Mouse (Mus musculus) heart, embryonic 14.5 days (tissue): ENCODE measurements around the gene Stpg4. TPM values are rescaled to one million over a fixed set of nuclear protein-coding genes. Genes with fewer than 3 reads are reported as not detected.

Source experiments
- ATAC-seq: fragments of 200-750 bp; cut with Nextera tagmentation; 2 replicates; pipeline ENCODE4 v1.8.0; 2017; ENCODE audit warnings: low read depth, moderate TSS enrichment; ENCODE audit not compliant: insufficient number of reproducible peaks, insufficient read depth, low FRiP score
- H3K27ac ChIP-seq, 2 experiments: fragments of 200-500 bp in 1 of 2; fragments of 300-500 bp in 1 of 2; sonication (generic) in 1 of 2; replicated peaks in 1 of 2; 2 replicates each; pipeline ENCODE4 v1.5.1; 2012 to 2014; ENCODE audit warnings: low read depth in 2 of 2, low read length in 2 of 2, control low read depth in 1 of 2, mild to moderate bottlenecking in 1 of 2, mixed read lengths in 1 of 2; ENCODE audit not compliant: control insufficient read depth in 1 of 2, insufficient read depth in 1 of 2
- H3K27me3 ChIP-seq: fragments of 300-500 bp; sonication (generic); 2 replicates; pipeline ENCODE4 v1.6.1; 2014; ENCODE audit warnings: mild to moderate bottlenecking, low read length, control low read depth; ENCODE audit not compliant: control insufficient read depth, insufficient read depth
- H3K36me3 ChIP-seq: fragments of 300-500 bp; sonication (generic); 2 replicates; pipeline ENCODE4 v1.6.1; 2014; ENCODE audit warnings: mild to moderate bottlenecking, control low read depth, low read length, mixed read lengths; ENCODE audit not compliant: control insufficient read depth, insufficient read depth
- H3K4me1 ChIP-seq, 2 experiments: fragments of 200-500 bp in 1 of 2; fragments of 300-500 bp in 1 of 2; sonication (generic) in 1 of 2; 2 replicates each; pipeline ENCODE4 v1.6.1; 2012 to 2014; ENCODE audit warnings: low read length in 2 of 2, control low read depth in 1 of 2, mixed read lengths in 1 of 2; ENCODE audit not compliant: control insufficient read depth in 2 of 2, insufficient read depth in 2 of 2
- H3K4me2 ChIP-seq: fragments of 300-500 bp; sonication (generic); 2 replicates; pipeline ENCODE4 v1.6.1; 2014; ENCODE audit warnings: mild to moderate bottlenecking, low read length
- H3K4me3 ChIP-seq, 2 experiments: fragments of 200-500 bp in 1 of 2; fragments of 300-500 bp in 1 of 2; sonication (generic) in 1 of 2; 2 replicates each; pipeline ENCODE4 v1.5.1; 2012 to 2014; ENCODE audit warnings: low read length in 2 of 2, mild to moderate bottlenecking in 2 of 2, control low read depth in 1 of 2, low read depth in 1 of 2, moderate library complexity in 1 of 2; ENCODE audit not compliant: control insufficient read depth in 1 of 2, insufficient read depth in 1 of 2
- H3K9ac ChIP-seq: fragments of 300-500 bp; sonication (generic); 2 replicates; pipeline ENCODE4 v1.6.1; 2014; ENCODE audit warnings: mild to moderate bottlenecking, low read length
- H3K9me3 ChIP-seq: fragments of 300-500 bp; sonication (generic); 2 replicates; pipeline ENCODE4 v1.6.1; 2016; ENCODE audit warnings: low read length, control low read depth; ENCODE audit not compliant: control insufficient read depth
- WGBS: fragments of 180-500 bp; shearing (Covaris S2); extraction: QIAGEN DNeasy Blood & Tissue Kit; methylation state at CpG from one replicate; pipeline ENCODE4 v1.1.7; 2014; 5-methylcytosine and 5-hydroxymethylcytosine counted together
- polyA plus RNA-seq: library from polyadenylated mRNA; unstranded; fragments of >200 nt; fragmentation: Nextera tagmentation; extraction: Ambion mirVana; gene quantifications from 2 replicates; pipeline ENCODE4 v1.2.1, GENCODE M21; 2014

Stpg4 gene
- polyA plus RNA-seq, 1 experiment from 2014 or later: not detected

- H3K27ac ChIP-seq: peak within 1 kb of the TSS; percentile 97 to 98
- H3K4me1 ChIP-seq: peaks cover 6 to 25% of the 10 kb centered on the region in 2 experiments; a peak in 3 of 4 replicates
- H3K4me2 ChIP-seq: peak within 1 kb of the TSS; percentile 79
- no peaks in the 10 kb centered on the region for H3K27me3 ChIP-seq
- peak within 1 kb of the TSS; percentile 98 for H3K9ac ChIP-seq
- under 1% methylated on average over 67 of the region's 69 CpGs for WGBS
- H3K9me3 ChIP-seq: no peaks in the 10 kb centered on the region
- H3K4me3 ChIP-seq: peak within 1 kb of the TSS; percentile 87 to 95
- H3K36me3 ChIP-seq: peaks cover 7% of the 10 kb centered on the region; the same call in 1 of the 2 replicates
- peak; percentile 89 for ATAC-seq
These were observed 19.4 kb upstream of the Stpg4 start, which contains the start of gene Calm2 for GRCm38 (mm10) chr17:87446767-87447611. TSS of gene Calm2 (minus strand) at chr17:87446935.

GRCm38 (mm10) chr17:87445917-87446766 is 18.6 kb upstream of the Stpg4 start:
- H3K27me3 ChIP-seq: no peaks in the 10 kb centered on the region
- WGBS: 2% methylated on average over 45 of the region's 86 CpGs
- H3K4me1 ChIP-seq: peaks cover 6 to 25% of the 10 kb centered on the region in 2 experiments; a peak in 3 of 4 replicates
- H3K9ac ChIP-seq: peak overlapping the region; percentile 98
- H3K27ac ChIP-seq: peak overlapping the region; percentile 92 to 98
- ATAC-seq: peak; percentile 62
- peaks cover 15% of the 10 kb centered on the region for H3K36me3 ChIP-seq
- H3K9me3 ChIP-seq: no peaks in the 10 kb centered on the region
- H3K4me3 ChIP-seq: peak overlapping the region; percentile 87 to 95
- peak overlapping the region; percentile 79 for H3K4me2 ChIP-seq

GRCm38 (mm10) chr17:87445337-87445916 is 17.9 kb upstream of the Stpg4 start:
- peak overlapping the region; percentile 98 for H3K9ac ChIP-seq
- no peak for ATAC-seq
- no peaks in the 10 kb centered on the region for H3K27me3 ChIP-seq
- H3K36me3 ChIP-seq: peaks cover 18% of the 10 kb centered on the region
- H3K4me2 ChIP-seq: peak overlapping the region; percentile 79
- H3K4me1 ChIP-seq: peaks cover 6 to 25% of the 10 kb centered on the region in 2 experiments; a peak in 3 of 4 replicates
- H3K4me3 ChIP-seq: peak overlapping the region; percentile 87 to 95
- H3K9me3 ChIP-seq: no peaks in the 10 kb centered on the region
- WGBS: under 1% methylated on average over 13 of the region's 13 CpGs
- peak overlapping the region; percentile 65 to 98 for H3K27ac ChIP-seq

- WGBS: 38% methylated on average over 4 of the region's 4 CpGs
- no peak for ATAC-seq
These were observed 17.2 kb upstream of the Stpg4 start for GRCm38 (mm10) chr17:87444763-87445162.

GRCm38 (mm10) chr17:87441537-87441936 is 14.0 kb upstream of the Stpg4 start:
- no peak overlapping the region for H3K9ac ChIP-seq
- H3K27me3 ChIP-seq: no peaks in the 10 kb centered on the region
- H3K27ac ChIP-seq: no peak overlapping the region
- H3K4me3 ChIP-seq: no peak overlapping the region
- ATAC-seq: no peak
- peaks cover 2 to 24% of the 10 kb centered on the region in 2 experiments; a peak in 3 of 4 replicates for H3K4me1 ChIP-seq
- H3K4me2 ChIP-seq: no peak overlapping the region
- peaks cover 22% of the 10 kb centered on the region for H3K36me3 ChIP-seq
- 60% methylated on average over 2 of the region's 2 CpGs for WGBS
- no peaks in the 10 kb centered on the region for H3K9me3 ChIP-seq

More at GRCm38 (mm10) chr17:87444763-87445162, 17.2 kb upstream of the Stpg4 start:
- Histone ChIP-seq H3K27ac (no peak overlapping the region), H3K27me3 (no peaks in the 10 kb centered on the region), H3K9ac (peak overlapping the region; percentile 31; the same call in 1 of the 2 replicates), H3K4me3 (peak overlapping the region in 1 of 2 experiments; percentile 32; a peak in 3 of 4 replicates), H3K9me3 (no peaks in the 10 kb centered on the region), H3K36me3 (peaks cover 22% of the 10 kb centered on the region), H3K4me1 (peaks cover 6 to 29% of the 10 kb centered on the region in 2 experiments; a peak in 3 of 4 replicates), H3K4me2 (peak overlapping the region; percentile 79)

- H3K36me3 ChIP-seq: peaks cover 38% of the 10 kb centered on the region
- no peak for ATAC-seq
- H3K4me3 ChIP-seq: no peak overlapping the region
- H3K9ac ChIP-seq: no peak overlapping the region
- H3K4me1 ChIP-seq: peaks cover 2 to 19% of the 10 kb centered on the region in 2 experiments; a peak in 3 of 4 replicates
- H3K4me2 ChIP-seq: no peak overlapping the region
- 84% methylated on average over 2 of the region's 2 CpGs for WGBS
- H3K27ac ChIP-seq: no peak overlapping the region
- no peaks in the 10 kb centered on the region for H3K9me3 ChIP-seq
- no peaks in the 10 kb centered on the region for H3K27me3 ChIP-seq
These were observed 11.9 kb upstream of the Stpg4 start for GRCm38 (mm10) chr17:87439441-87439840.

GRCm38 (mm10) chr17:87433929-87434328 is 6.4 kb upstream of the Stpg4 start:
- no peak for ATAC-seq
- Histone ChIP-seq H3K4me1 (no peaks in the 10 kb centered on the region), H3K4me2 (no peak overlapping the region), H3K27me3 (no peaks in the 10 kb centered on the region), H3K4me3 (no peak overlapping the region), H3K9me3 (no peaks in the 10 kb centered on the region), H3K9ac (no peak overlapping the region), H3K36me3 (peaks cover 61% of the 10 kb centered on the region), H3K27ac (no peak overlapping the region)
- 93% methylated on average over 3 of the region's 3 CpGs for WGBS
